Comparison of ENCODE assay signal across 17 mouse cellular contexts in genomic region chr17:48450666-48451352, GRCm38 (mm10). TPM values are rescaled to one million over a fixed set of nuclear protein-coding genes. Genes with fewer than 3 reads are reported as not detected.
A peak's percentile ranks its signal among the peaks of the same experiment; 100 is the strongest.
DNase-seq lines count a peak whose midpoint lies in the region; ATAC-seq and TF ChIP-seq lines count a peak whose summit lies in the region.
"Had no signal": no experiment of that assay in that cellular context is flagged by ENCODE, and none has a peak within 500 bp of the region (broad histone marks: within the 10 kb centered on the region; RNA-seq: fewer than 3 reads in every experiment).

No protein-coding gene starts in this region.

- H3K9ac ChIP-seq in lung, postnatal 0 days (replicated peaks; ENCODE audit: low read depth) = no peak overlapping the region
- H3K9ac ChIP-seq in liver, embryonic 11.5 days (ENCODE audit: low read depth, low read length) = peak overlapping the region; percentile 76
- H3K9ac ChIP-seq: embryonic facial prominence, embryonic 12.5 days; forebrain, embryonic 13.5 days; limb, embryonic 15.5 days had no signal

- H3K27me3 ChIP-seq in lung, postnatal 0 days (replicated peaks; ENCODE audit: insufficient read depth, low read length) = no peaks in the 10 kb centered on the region
- no peaks in the 10 kb centered on the region for H3K27me3 ChIP-seq in liver, embryonic 11.5 days (replicated peaks; ENCODE audit: control insufficient read depth, insufficient read depth, low read length)
- H3K27me3 ChIP-seq: embryonic facial prominence, embryonic 12.5 days; forebrain, embryonic 13.5 days; limb, embryonic 15.5 days had no signal

- H3K4me3 ChIP-seq in lung, postnatal 0 days (ENCODE audit: low read depth, low read length) = no peak overlapping the region
- H3K4me3 ChIP-seq in liver, embryonic 11.5 days (ENCODE audit: low read depth, low read length) = peak overlapping the region; percentile 57
- H3K4me3 ChIP-seq: embryonic facial prominence, embryonic 12.5 days; forebrain, embryonic 13.5 days; gastrocnemius, adult 2 months; limb, embryonic 15.5 days; megakaryocyte, embryonic 14.5 days had no signal

- no peak overlapping the region for H3K27ac ChIP-seq in lung, postnatal 0 days (ENCODE audit: low read length)
- peak overlapping the region; percentile 93 for H3K27ac ChIP-seq in liver, embryonic 11.5 days (ENCODE audit: low read depth, low read length)
- H3K27ac ChIP-seq: embryonic facial prominence, embryonic 12.5 days; forebrain, embryonic 13.5 days; gastrocnemius, adult 2 months; hindbrain, postnatal 0 days; limb, embryonic 15.5 days had no signal

- DNase-seq in lung, postnatal 0 days (ENCODE audit: low spot score) = no peak
- no peak for DNase-seq in lung, postnatal 36 days
- DNase-seq in c-Kit-negative CD71-positive TER-119-positive erythroid progenitor cells, embryonic 14.5 days (ENCODE audit: low read depth, low spot score) = peak; percentile 87
- no peak for DNase-seq in liver, embryonic 11.5 days (ENCODE audit: low spot score)
- peak; percentile 83 for DNase-seq in spleen, postnatal 10 days (ENCODE audit: low spot score in 2 of 2)
- DNase-seq in adipocyte (ENCODE audit: low spot score) = no peak
- no peak for DNase-seq in layer of hippocampus, adult 8-10 months (ENCODE audit: low spot score in 2 of 2)
- no peak for DNase-seq in left cerebral cortex, postnatal 10 days (ENCODE audit: extremely low spot score in 1 of 2, low spot score in 2 of 2)
- DNase-seq: cerebellum, adult 9-11 months; gastrocnemius, adult 2 months; thymus, adult 2 months had no signal

- 84% methylated on average over 13 of the region's 13 CpGs for WGBS in lung, postnatal 0 days
- WGBS in liver, embryonic 11.5 days = 60% methylated on average over 13 of the region's 13 CpGs

- no peak overlapping the region for H3K4me2 ChIP-seq in lung, postnatal 0 days (replicated peaks; ENCODE audit: low read depth, low read length)
- peak overlapping the region; percentile 61 for H3K4me2 ChIP-seq in liver, embryonic 11.5 days
- H3K4me2 ChIP-seq: embryonic facial prominence, embryonic 12.5 days; forebrain, embryonic 13.5 days; limb, embryonic 15.5 days had no signal

- TF ChIP-seq EP300 in lung, postnatal 0 days (IDR thresholded peaks at IDR 0.05) = no peak

- intact Hi-C loops in left cerebral cortex, postnatal 10 days (cut with DNase I) = no loop called here

- no peaks in the 10 kb centered on the region for H3K4me1 ChIP-seq in lung, postnatal 0 days (ENCODE audit: insufficient read depth, low read depth, low read length)
- peaks cover 31% of the 10 kb centered on the region for H3K4me1 ChIP-seq in liver, embryonic 11.5 days (replicated peaks; ENCODE audit: control insufficient read depth, insufficient read depth, low read length)
- H3K4me1 ChIP-seq: embryonic facial prominence, embryonic 12.5 days; limb, embryonic 15.5 days had no signal

- no peaks in the 10 kb centered on the region for H3K9me3 ChIP-seq in lung, postnatal 0 days (ENCODE audit: low read length)
- H3K9me3 ChIP-seq in liver, embryonic 11.5 days (ENCODE audit: control insufficient read depth, low read length) = no peaks in the 10 kb centered on the region
- H3K9me3 ChIP-seq: embryonic facial prominence, embryonic 12.5 days; forebrain, embryonic 13.5 days; limb, embryonic 15.5 days; megakaryocyte, embryonic 14.5 days had no signal

- no peaks in the 10 kb centered on the region for H3K36me3 ChIP-seq in lung, postnatal 0 days (ENCODE audit: insufficient read depth, low read length)
- H3K36me3 ChIP-seq in liver, embryonic 11.5 days (ENCODE audit: control insufficient read depth, insufficient read depth, low read length) = no peaks in the 10 kb centered on the region
- H3K36me3 ChIP-seq: embryonic facial prominence, embryonic 12.5 days; limb, embryonic 15.5 days had no signal

- TF ChIP-seq CTCF in lung, postnatal 0 days (IDR thresholded peaks at IDR 0.05) = no peak

- 0 out of 2 replicates have a peak, but pooled peaks have one; percentile 18 for ATAC-seq in lung, postnatal 0 days
- peak; percentile 86 for ATAC-seq in liver, embryonic 11.5 days (replicated peaks; ENCODE audit: low FRiP score)
- ATAC-seq: hindbrain, postnatal 0 days had no signal

RNA-seq across cellular contexts. Expression of gene Tspo2, which starts 0.5 kb away (rescaled TPM):
- polyA plus RNA-seq in lung, postnatal 0 days (2015; fragmentation: Nextera tagmentation; extraction: Ambion mirVana) = 2.0 and 3.1 TPM in 2 replicates
- 68.1 and 68.7 TPM in 2 replicates for polyA plus RNA-seq in liver, embryonic 11.5 days (2014; fragmentation: Nextera tagmentation; extraction: Ambion mirVana)
- total RNA-seq in layer of hippocampus, adult 8-10 months (2022) = not detected
- total RNA-seq in left cerebral cortex, postnatal 10 days (2021) = not detected
- total RNA-seq: gastrocnemius, adult 2 months; layer of hippocampus, postnatal 25 days had no signal

RNA-seq across cellular contexts. Expression of gene Unc5cl, which starts 3.9 kb away (rescaled TPM):
- polyA plus RNA-seq in lung, postnatal 0 days (2015; fragmentation: Nextera tagmentation; extraction: Ambion mirVana) = 0.44 and 0.69 TPM in 2 replicates
- polyA plus RNA-seq in liver, embryonic 11.5 days (2014; fragmentation: Nextera tagmentation; extraction: Ambion mirVana) = 1.0 and 2.0 TPM in 2 replicates
- total RNA-seq in layer of hippocampus, adult 8-10 months (2022) = 1 to 10 TPM in 1 of 4 experiments, under 1 TPM in 3; 0.67 to 1.3 (median 0.80) TPM
- total RNA-seq in left cerebral cortex, postnatal 10 days (2021) = under 1 TPM; 0.15 to 0.26 TPM
- total RNA-seq: gastrocnemius, adult 2 months had no signal

RNA-seq across cellular contexts. Expression of gene Apobec2, which starts 18.1 kb away (rescaled TPM):
- 5.6 and 6.5 TPM in 2 replicates for polyA plus RNA-seq in lung, postnatal 0 days (2015; fragmentation: Nextera tagmentation; extraction: Ambion mirVana)
- polyA plus RNA-seq in liver, embryonic 11.5 days (2014; fragmentation: Nextera tagmentation; extraction: Ambion mirVana) = 2.5 and 3.0 TPM in 2 replicates
- under 1 TPM in 1 of 4 experiments, not detected in 3; 0.23 TPM for total RNA-seq in layer of hippocampus, adult 8-10 months (2022)
- total RNA-seq in left cerebral cortex, postnatal 10 days (2021) = under 1 TPM; 0.24 TPM

RNA-seq across cellular contexts. Expression of gene Oard1, which starts 41.0 kb away (rescaled TPM):
- 43.9 and 45.8 TPM in 2 replicates for polyA plus RNA-seq in lung, postnatal 0 days (2015; fragmentation: Nextera tagmentation; extraction: Ambion mirVana)
- 76.8 and 80.2 TPM in 2 replicates for polyA plus RNA-seq in liver, embryonic 11.5 days (2014; fragmentation: Nextera tagmentation; extraction: Ambion mirVana)
- 10 to 100 TPM; 13.2 to 18.9 (median 16.0) TPM for total RNA-seq in layer of hippocampus, adult 8-10 months (2022)
- 10 to 100 TPM; 10.7 to 10.9 TPM for total RNA-seq in left cerebral cortex, postnatal 10 days (2021)

RNA-seq across cellular contexts. Expression of gene Nfya, which starts 41.1 kb away (rescaled TPM):
- 5.6 and 8.5 TPM in 2 replicates for polyA plus RNA-seq in lung, postnatal 0 days (2015; fragmentation: Nextera tagmentation; extraction: Ambion mirVana)
- 18.7 and 20.4 TPM in 2 replicates for polyA plus RNA-seq in liver, embryonic 11.5 days (2014; fragmentation: Nextera tagmentation; extraction: Ambion mirVana)
- total RNA-seq in layer of hippocampus, adult 8-10 months (2022) = 10 to 100 TPM; 22.2 to 35.0 (median 27.9) TPM
- 10 to 100 TPM; 33.3 to 34.3 TPM for total RNA-seq in left cerebral cortex, postnatal 10 days (2021)

Comparison
In these comparisons a context has a peak if more than half of its experiments do, and no peak if none do; other contexts are left out.
1. DNase-seq: peak in c-Kit-negative CD71-positive TER-119-positive erythroid progenitor cells, embryonic 14.5 days (single experiment) and spleen, postnatal 10 days (2 of 2); none in lung, postnatal 0 days (single experiment), lung, postnatal 36 days (single experiment), liver, embryonic 11.5 days (single experiment), adipocyte (single experiment), layer of hippocampus, adult 8-10 months (0 of 2) and left cerebral cortex, postnatal 10 days (0 of 2).